Mouse (Mus musculus) lung, adult 2 months (tissue): ENCODE measurements around the gene Tenm2.

ENCODE experiments used
- CTCF ChIP-seq: fragments of 200-500 bp; IDR thresholded peaks from 2 replicates; pipeline ENCODE4 v1.5.1; 2011; ENCODE audit warnings: mild to moderate bottlenecking, low read length, control low read depth; ENCODE audit not compliant: insufficient read depth
- POLR2A ChIP-seq: fragments of 200-500 bp; IDR thresholded peaks from 2 replicates; pipeline ENCODE4 v1.6.1; 2011; ENCODE audit warnings: low read depth, mild to moderate bottlenecking, control low read depth, low read length, borderline replicate concordance; ENCODE audit errors: extremely low read depth

GRCm38 (mm10) chr11:36674902-36675422, 560.8 kb downstream of the Tenm2 start:
- TF ChIP-seq POLR2A = no peak
- TF ChIP-seq CTCF = no peak
